Mouse (Mus musculus) cortical plate, adult 2 months (tissue): Measurements from ENCODE around the gene Gm10324. TPM values are rescaled to one million over a fixed set of nuclear protein-coding genes. Genes with fewer than 3 reads are reported as not detected.
"Not testable (repeated sequence)": the region's sequence is repeated elsewhere in the genome, so short reads cannot be mapped to it uniquely, and the experiment has no call there.

Experiments
- H3K27ac ChIP-seq: fragments of 200-500 bp; 2 replicates; pipeline ENCODE4 v1.5.1; 2012; ENCODE audit warnings: low read length, control low read depth, inconsistent platforms; ENCODE audit not compliant: insufficient read depth
- H3K4me1 ChIP-seq: fragments of 200-500 bp; 2 replicates; pipeline ENCODE4 v1.6.1; 2011; ENCODE audit warnings: low read length; ENCODE audit not compliant: control insufficient read depth, insufficient read depth
- H3K4me3 ChIP-seq: fragments of 200-500 bp; 2 replicates; pipeline ENCODE4 v1.5.1; 2011; ENCODE audit warnings: mild to moderate bottlenecking, low read length, control low read depth; ENCODE audit not compliant: insufficient read depth
- polyA plus RNA-seq: library from polyadenylated mRNA; depleted of rRNA; stranded (reverse); fragments of >200 nt; gene quantifications from 2 replicates; pipeline ENCODE4 v1.2.3, GENCODE M21; 2012; rRNA removed

Gene Gm10324
- polyA plus RNA-seq, result not detected in 2 replicates

DNA sequence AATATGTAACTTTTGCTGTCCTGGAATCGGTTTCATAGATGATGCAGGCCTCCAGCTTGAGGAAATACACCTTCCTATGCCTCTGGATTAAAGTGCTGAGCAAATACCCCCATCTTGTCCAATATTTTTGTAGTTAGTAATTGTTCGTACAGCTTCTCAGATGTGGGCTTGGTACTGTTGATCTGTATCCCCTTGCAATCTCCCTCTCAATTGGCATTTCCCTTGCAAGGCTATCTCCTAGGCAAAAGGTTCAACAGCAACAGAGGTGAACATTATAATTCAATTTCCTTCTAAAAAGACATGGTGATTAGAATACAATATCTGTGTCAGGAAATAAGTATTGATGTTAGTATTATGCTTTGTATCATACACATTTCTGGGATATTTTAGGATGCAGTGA is at the start of gene Gm10324:
TSS of gene Gm10324 (plus strand) at position 301 of the 400 bp plus-strand sequence.
- H3K4me1 ChIP-seq, H3K27ac ChIP-seq, H3K4me3 ChIP-seq: not testable (repeated sequence)

Other genes with a start within 250 kb of the Gm10324 start
- not detected in 2 replicates for gene Gm10772, start 108.0 kb downstream of the Gm10324 start, polyA plus RNA-seq